Mouse (Mus musculus): ENCODE measurements around the gene Nr2c2.

Nr2c2 gene

GRCm38 (mm10) chr6:92124547-92124946 lies 33.4 kb downstream of the Nr2c2 start:
- DNase-seq (ENCODE audit: extremely low read depth, low read depth, low spot score) = no peak

GRCm38 (mm10) chr6:92126861-92127468 lies 35.8 kb downstream of the Nr2c2 start:
- DNase-seq (ENCODE audit: extremely low read depth, low read depth, low spot score) = no peak

- no peak for DNase-seq (ENCODE audit: extremely low read depth, low read depth, low spot score)
Measured at GRCm38 (mm10) chr6:92131456-92131855, 40.3 kb downstream of the Nr2c2 start.

- no peak for DNase-seq (ENCODE audit: extremely low read depth, low read depth, low spot score)
Measured at GRCm38 (mm10) chr6:92132021-92132911, 41.1 kb downstream of the Nr2c2 start.

GRCm38 (mm10) chr6:92133617-92134016 lies 42.4 kb downstream of the Nr2c2 start:
- no peak for DNase-seq (ENCODE audit: extremely low read depth, low read depth, low spot score)

- no peak for DNase-seq (ENCODE audit: extremely low read depth, low read depth, low spot score)
Measured at GRCm38 (mm10) chr6:92136356-92136755, 45.2 kb downstream of the Nr2c2 start.

- no peak for DNase-seq (ENCODE audit: extremely low read depth, low read depth, low spot score)
Measured at GRCm38 (mm10) chr6:92145881-92146280, 54.7 kb downstream of the Nr2c2 start.

GRCm38 (mm10) chr6:92153774-92154173 lies 62.6 kb downstream of the Nr2c2 start:
- DNase-seq (ENCODE audit: extremely low read depth, low read depth, low spot score) = no peak

- DNase-seq (ENCODE audit: extremely low read depth, low read depth, low spot score) = no peak
Measured at GRCm38 (mm10) chr6:92158801-92159200, 67.6 kb downstream of the Nr2c2 start.

- no peak for DNase-seq (ENCODE audit: extremely low read depth, low read depth, low spot score)
Measured at GRCm38 (mm10) chr6:92162724-92163123, 71.5 kb downstream of the Nr2c2 start.

GRCm38 (mm10) chr6:92176450-92176849 lies 85.3 kb downstream of the Nr2c2 start:
- DNase-seq (ENCODE audit: extremely low read depth, low read depth, low spot score) = no peak

GRCm38 (mm10) chr6:92183621-92184131 lies 92.5 kb downstream of the Nr2c2 start, which contains the start of gene Mrps25:
TSS of gene Mrps25 (minus strand) at chr6:92184033.
- no peak for DNase-seq (ENCODE audit: extremely low read depth, low read depth, low spot score)

GRCm38 (mm10) chr6:92184178-92184577 lies 93.0 kb downstream of the Nr2c2 start:
- no peak for DNase-seq (ENCODE audit: extremely low read depth, low read depth, low spot score)

- no peak for DNase-seq (ENCODE audit: extremely low read depth, low read depth, low spot score)
Measured at GRCm38 (mm10) chr6:92199414-92199813, 108.2 kb downstream of the Nr2c2 start.

GRCm38 (mm10) chr6:92214055-92214772 lies 123.0 kb downstream of the Nr2c2 start:
- DNase-seq (ENCODE audit: extremely low read depth, low read depth, low spot score) = no peak

GRCm38 (mm10) chr6:92214773-92215449 lies 123.7 kb downstream of the Nr2c2 start, which contains the start of gene Rbsn:
TSS of gene Rbsn (minus strand) at chr6:92214925.
- DNase-seq (ENCODE audit: extremely low read depth, low read depth, low spot score) = peak; percentile 31

GRCm38 (mm10) chr6:92219445-92219844 lies 128.3 kb downstream of the Nr2c2 start:
- DNase-seq (ENCODE audit: extremely low read depth, low read depth, low spot score) = no peak

GRCm38 (mm10) chr6:92221604-92222003 lies 130.4 kb downstream of the Nr2c2 start:
- no peak for DNase-seq (ENCODE audit: extremely low read depth, low read depth, low spot score)

- DNase-seq (ENCODE audit: extremely low read depth, low read depth, low spot score) = no peak
Measured at GRCm38 (mm10) chr6:92222021-92222420, 130.8 kb downstream of the Nr2c2 start.
